Mouse (Mus musculus) liver, adult (tissue): ENCODE data around the gene 2300002M23Rik.

Experiments used
- GATA4 ChIP-seq: IDR thresholded peaks from 2 replicates; pipeline ENCODE4 v1.6.1; 2014; ENCODE audit warnings: mild to moderate bottlenecking, low read length; ENCODE audit not compliant: insufficient replicate concordance

The 2300002M23Rik gene

DNA sequence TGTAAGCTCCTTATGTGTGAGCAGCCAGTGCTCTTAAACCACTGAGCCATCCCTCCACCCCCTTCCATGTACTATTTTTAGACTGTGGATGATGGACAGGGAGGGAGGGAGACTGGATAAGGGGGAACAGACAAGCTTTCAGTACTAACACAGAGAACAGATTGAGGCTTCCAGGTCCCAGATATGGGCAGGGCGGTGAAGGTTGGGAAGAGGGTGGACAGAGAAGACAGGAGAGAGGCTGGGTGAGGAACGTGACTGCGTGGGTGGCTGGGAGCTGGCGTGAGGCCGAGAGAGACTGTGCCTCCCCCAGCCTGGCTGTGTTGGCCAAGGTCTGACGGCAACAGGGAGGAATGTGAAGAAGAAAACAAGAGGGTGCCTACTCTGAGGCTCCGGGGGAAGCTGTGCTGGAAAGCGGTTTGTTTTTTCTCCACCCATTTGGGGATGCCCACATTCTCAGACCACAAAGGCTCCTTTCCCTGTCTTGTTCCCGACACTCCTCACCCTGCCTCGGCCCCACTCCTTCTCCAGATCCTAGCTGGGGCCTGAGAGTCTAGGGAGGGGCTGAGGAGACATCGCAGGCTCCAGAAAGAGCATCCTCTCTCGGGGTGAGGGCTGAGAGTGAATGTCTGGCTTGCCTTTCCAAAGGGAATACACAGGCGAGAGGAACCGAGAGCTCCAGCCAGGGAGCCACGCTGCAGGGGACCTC lies 17.7 kb upstream of the 2300002M23Rik start:
- no peak for TF ChIP-seq GATA4

DNA sequence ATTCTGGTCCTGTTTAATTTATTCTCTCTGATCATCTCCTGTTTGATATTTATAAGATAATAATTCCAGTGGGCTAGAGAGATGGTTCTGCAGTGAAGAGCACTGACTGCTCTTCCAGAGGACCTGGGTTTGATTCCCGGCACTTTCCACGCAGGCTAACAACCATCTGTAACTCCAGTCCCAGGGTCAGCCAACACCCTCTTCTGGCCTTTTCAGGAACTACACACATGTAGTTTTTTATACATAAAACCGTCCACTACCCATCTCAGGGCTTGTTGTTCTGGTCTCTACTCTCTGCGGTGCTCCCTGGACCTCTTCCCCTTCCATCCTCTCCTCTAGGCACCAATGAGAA lies 17.1 kb upstream of the 2300002M23Rik start:
- TF ChIP-seq GATA4, result no peak

DNA sequence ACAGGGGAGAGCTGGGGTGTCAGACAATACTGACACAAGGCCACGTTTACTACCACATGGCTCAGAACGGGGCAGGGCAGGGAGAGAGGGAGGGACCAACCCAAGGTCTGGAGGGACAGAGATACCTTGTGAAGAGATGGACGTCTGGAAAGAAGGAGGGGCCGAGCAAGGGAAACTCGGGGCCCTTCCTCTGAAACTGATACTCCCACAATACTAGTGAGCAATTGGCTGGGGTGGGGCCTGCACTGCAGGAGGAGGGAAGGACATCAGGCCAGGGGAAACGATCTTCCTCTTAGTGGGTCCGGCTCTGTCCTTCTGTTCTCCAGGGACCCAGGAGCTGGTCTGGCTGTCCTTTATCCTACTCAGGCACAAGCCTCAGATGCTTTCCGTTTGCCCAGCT lies 16.4 kb upstream of the 2300002M23Rik start:
- no peak for TF ChIP-seq GATA4

DNA sequence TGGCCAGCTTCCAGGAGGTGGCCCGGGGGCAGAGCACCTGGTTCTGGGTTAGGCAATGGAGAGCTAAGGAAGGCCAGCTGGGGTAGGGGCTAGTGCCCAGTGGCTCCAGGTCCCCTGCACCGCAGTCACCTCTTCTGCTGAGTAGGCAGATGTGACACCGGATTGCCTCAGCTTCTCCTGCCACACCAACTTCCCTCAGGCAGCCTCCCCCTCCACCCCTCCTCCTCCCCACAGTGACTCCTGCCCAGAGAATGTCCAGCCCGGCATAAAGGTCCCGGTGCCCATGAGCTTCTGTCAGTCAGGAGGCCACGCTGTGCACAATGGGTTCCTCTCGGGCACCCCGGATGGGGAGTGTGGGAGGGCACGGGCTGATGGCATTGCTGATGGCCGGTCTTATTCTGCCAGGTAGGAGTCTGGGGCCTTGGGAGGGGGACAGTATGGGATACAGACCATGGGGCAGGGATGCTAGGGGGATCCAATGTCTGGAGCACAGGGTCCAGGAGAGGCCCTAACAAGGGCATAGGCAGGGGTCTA lies 15.3 kb upstream of the 2300002M23Rik start, which contains the start of gene Cdsn:
Gene Cdsn, plus strand, starts transcription at position 248 of the 534 bp plus-strand sequence.
- no peak for TF ChIP-seq GATA4

DNA sequence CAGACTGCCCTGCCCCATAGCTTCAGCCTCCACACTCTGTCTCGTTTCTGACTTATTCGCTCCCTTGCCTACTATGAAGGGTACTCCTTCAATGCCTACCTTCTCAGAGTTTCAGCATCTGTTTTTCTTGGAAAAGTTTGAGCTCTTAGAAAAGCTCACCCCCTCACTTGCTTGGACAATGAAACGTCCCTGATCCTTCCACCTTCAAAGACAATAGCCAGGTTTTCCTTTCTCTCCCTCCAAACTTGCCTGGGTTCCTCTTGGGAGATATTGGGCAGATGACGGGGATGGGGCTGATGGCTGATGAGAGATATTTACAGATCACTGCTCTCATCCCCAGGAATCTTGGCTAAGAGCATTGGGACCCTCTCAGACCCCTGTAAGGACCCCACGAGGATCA lies 12.9 kb upstream of the 2300002M23Rik start:
- TF ChIP-seq GATA4, result no peak

DNA sequence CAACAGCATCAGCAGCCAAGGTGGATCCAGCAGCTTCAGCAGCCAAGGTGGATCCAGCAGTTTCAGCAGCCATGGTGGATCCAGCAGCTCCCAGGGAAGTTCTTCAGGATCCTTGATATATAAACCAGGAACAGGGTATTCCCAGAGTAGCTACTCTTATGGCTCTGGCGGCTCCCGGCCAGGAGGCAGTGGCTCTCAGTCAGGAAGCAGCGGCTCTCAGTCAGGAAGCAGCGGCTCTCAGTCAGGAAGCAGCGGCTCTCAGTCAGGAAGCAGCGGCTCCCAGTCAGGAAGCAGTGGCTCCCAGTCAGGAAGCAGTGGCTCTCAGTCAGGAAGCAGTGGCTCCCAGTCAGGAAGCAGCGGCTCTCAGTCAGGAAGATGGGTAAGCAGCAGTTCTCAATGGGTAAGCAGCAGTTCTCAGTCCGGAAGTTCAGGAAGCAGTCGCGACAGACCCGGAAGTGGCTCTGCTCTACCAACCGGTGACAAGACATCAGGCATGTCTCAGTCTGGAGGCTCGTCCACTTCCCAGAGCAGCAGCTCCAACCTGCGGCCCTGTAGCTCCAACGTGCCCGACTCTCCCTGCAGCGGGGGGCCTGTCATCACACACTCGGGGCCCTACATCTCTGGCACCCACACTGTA lies 12.4 kb upstream of the 2300002M23Rik start:
- TF ChIP-seq GATA4, result no peak

DNA sequence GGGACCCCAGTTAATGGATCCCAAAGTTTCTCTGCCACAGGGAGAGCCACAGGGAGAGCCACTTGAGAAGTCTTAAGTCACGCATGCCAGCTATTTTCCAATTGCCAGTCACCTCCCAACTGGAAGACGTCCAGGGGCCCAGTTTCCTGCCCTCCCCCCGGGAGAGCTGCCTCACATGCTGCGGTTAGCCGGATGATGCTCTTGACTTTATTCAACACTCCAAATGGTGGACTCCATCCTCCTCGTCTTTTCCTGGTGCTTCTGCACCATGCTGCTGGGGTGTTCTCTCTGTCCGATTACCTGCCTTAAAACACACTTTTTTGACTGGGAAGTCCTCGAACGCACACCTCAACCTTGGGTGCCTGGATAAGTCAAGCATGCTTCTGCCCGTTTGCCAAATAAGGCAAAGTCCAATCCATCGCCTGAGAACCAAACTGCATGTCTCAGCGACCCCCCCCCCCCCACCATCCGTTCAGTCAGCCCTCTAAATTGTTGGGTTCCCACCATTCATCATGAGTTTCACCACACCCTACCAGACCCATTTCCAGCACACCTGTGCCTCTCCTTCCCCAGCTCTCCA lies 11.0 kb upstream of the 2300002M23Rik start:
- TF ChIP-seq GATA4, result no peak

DNA sequence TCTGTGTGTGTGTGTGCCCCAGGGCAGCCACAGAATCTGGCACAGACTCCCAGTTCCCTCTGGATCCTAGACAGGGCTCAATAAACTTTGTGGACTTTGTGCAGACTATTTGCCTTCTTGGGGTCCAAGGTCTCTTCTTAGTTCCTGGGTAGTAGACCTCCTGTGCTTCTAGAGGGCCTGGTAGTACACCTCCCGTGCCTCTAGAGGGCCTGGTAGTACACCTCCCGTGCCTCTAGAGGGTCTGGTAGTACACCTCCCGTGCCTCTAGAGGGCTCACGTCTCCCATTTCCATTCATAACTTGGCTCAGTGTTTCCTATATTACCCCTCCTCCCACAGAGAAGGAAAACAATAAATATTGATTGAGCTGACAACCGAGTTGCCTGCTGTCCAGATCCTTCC lies 10.4 kb upstream of the 2300002M23Rik start:
- TF ChIP-seq GATA4, result no peak

DNA sequence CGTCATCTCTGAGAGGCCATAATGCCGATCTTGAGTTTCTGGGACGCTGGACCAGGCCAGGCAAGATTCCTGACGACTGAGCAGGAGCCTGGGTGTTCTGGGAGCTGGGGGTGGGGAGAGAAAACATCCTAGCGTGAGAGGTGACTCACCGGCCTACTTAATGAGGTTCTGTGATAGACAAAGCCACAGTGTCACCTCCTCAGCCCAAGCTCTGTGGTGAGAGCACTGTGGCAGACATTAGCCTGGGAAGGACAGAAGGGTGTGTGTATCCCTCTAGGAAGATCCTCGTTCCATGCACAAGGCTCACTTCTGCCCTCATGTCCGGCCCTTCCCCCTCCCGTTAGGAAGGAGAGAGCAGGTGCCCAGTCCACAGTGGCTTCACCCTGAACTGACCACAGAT lies 9.9 kb upstream of the 2300002M23Rik start:
- no peak for TF ChIP-seq GATA4

DNA sequence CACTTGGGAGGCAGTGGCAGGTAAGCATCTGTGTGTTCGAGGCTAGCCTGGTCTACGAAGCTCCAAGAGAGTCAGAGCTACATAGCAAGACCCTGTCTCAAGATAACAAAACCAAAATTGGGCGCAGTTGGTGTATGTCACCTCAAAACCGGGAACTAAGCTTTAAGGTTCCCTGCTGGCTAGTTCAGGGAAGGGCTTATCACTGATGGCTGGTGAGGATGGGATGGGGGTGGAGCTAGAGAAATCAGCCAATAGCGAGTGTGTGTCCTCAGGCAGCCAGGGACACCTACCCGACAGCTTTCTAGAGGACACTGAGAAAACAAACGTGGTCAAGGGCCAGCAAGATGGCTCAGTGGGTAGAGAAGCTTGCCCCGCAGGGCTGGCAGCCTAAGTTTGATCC lies 9.0 kb upstream of the 2300002M23Rik start:
- TF ChIP-seq GATA4, result no peak

DNA sequence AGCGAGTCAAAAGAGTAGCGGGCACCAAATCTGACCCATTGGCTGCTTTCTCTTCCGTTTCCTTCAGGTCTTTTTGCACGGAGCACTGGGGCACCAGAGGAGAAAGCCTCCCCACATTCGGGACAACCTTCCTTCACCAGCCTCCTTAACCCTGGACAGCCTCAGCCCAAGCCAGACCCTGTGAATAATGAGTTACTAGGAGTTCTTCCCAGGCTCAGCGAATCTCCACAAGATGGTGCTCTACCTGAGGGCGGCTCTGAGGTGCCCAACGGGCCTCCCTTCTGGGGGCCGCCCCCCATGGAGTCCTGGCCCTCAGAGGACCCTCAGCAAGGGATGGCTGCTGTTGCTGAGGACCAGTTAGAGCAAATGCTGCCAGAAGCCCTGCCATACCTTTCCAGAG lies 517 bp downstream of the 2300002M23Rik start:
- TF ChIP-seq GATA4, result no peak

DNA sequence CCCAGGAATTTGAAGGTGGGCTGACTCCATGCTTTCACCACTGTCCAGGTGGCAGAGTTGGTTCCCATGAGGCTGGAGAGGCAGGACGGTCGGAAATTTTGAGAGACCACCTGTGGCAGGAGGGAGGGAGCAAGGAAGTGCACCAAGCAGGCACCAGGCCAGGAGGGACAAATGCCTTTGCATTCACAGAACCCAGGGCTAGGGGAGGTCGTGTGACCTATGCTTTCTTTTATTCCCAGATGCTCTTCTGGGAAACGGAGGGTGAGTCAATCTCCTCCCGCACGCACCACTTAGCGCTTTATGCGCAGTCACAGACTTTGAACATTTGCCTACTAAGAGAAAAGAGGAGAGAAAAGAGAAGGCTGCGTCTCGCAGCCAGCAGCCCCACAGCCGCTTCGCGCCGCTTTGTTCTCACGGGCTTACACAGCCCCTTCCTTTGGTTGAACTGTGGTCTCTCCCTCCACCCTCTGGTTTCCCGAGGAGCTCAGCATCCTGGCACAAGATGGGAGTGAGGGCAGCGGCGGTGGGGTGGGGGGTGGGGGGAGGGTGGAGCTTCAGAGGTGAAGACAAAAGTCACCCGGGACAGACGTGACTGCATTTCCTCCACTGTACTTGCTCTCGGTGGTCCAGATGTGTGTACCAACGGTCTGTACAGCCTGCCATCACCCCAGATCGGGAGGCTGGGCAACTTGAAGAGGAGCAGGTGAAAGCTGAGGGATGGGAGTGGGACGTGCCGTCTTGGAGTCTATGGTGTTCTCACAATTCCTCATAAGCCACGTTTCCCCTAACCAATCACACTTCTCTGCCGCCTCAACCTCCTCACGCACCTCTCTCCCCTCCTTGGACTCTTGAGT lies 2.1 kb downstream of the 2300002M23Rik start:
- no peak for TF ChIP-seq GATA4

DNA sequence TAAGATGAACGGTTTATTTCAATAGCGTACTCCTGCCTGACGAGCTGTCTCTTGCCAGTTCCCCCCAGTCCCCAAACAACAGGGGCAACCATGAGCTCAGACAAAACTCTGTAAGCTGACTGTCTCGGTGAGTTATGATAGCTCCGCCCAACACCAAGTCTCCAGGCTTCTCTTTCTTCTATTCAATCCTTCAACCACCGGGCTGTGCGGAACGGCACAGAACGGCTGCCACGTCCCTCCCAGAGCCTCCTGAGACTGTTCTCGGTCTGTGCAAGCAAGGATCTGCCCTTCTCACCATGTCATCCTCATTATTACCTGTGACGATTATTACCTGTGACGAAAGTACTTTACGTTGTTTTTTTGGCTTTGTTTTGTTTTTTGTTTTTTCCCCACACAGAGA lies 3.6 kb downstream of the 2300002M23Rik start:
- no peak for TF ChIP-seq GATA4

DNA sequence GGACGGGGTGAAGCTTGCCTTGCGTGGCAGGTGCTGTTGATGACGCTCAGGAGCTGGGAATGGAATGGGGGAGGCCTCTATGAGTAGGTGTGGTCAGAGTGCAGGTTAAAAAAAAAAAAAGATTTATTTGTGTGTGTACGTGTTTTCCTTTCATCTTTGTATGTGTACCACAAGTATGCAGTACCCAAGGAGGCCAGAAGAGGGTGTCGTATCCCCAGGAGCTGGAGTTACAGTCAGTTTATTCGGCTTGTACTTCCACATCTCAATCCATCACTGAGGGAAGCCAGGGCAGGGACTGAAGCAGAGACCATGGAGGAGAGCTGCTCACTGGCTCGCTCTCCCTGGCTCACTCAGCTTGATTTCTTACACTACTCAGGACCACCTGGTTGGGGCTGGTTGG lies 4.2 kb downstream of the 2300002M23Rik start:
- TF ChIP-seq GATA4, result no peak

DNA sequence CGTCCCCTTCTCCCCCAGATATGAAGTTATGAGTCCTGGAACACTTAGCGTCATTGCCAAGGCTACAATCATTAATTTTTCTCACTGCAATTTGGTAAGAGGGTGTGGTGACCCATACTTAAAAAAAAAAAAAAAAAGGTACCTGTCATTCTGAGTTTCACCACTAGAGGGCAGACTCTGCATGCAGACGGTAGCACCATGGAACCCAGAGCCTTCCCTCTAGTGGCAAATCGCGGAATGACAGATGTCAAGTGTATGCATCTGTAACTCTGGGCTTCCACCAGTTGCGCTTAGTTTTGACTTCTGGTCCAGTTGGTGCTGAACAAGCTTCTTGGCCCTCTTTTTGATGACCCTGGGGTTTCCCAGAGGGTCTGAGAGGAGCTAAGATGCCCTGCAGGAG lies 11.0 kb downstream of the 2300002M23Rik start:
- TF ChIP-seq GATA4, result no peak
